8 mouse cellular contexts compared by ENCODE assay signal in genomic region chr7:139979011-139979719, GRCm38 (mm10). TPM values are rescaled to one million over a fixed set of nuclear protein-coding genes. Genes with fewer than 3 reads are reported as not detected.
A peak's percentile ranks its signal among the peaks of the same experiment; 100 is the strongest.
DNase-seq lines count a peak whose midpoint lies in the region; ATAC-seq lines count a peak whose summit lies in the region.

No protein-coding gene starts in this region.

- peaks cover 6% of the 10 kb centered on the region; the same call in 1 of the 2 replicates for H3K4me1 ChIP-seq in midbrain, embryonic 14.5 days (ENCODE audit: control insufficient read depth, insufficient read depth, low read length)

- H3K4me3 ChIP-seq in midbrain, embryonic 14.5 days (replicated peaks; ENCODE audit: low read depth, low read length) = peak overlapping the region; percentile 54

- H3K27ac ChIP-seq in midbrain, embryonic 14.5 days (replicated peaks; ENCODE audit: low read depth, low read length) = no peak overlapping the region

- H3K27me3 ChIP-seq in midbrain, embryonic 14.5 days (ENCODE audit: control insufficient read depth, insufficient read depth, low read length) = no peaks in the 10 kb centered on the region

- H3K9ac ChIP-seq in midbrain, embryonic 14.5 days (replicated peaks; ENCODE audit: low read length) = peak overlapping the region; percentile 67; the same call in 1 of the 2 replicates

- peak; percentile 19 for DNase-seq in cerebellum, adult 11-12 months
- DNase-seq in cerebellum, adult 11 months = no peak
- DNase-seq in right cerebral cortex, adult 2 months (ENCODE audit: low spot score in 2 of 2) = peak; percentile 23 to 29
- no peak for DNase-seq in right cerebral cortex, postnatal 36 days (ENCODE audit: low spot score in 2 of 2)
- peak; percentile 9 for DNase-seq in kidney, adult 8-10 months
- DNase-seq in midbrain, embryonic 14.5 days = no peak
- DNase-seq in frontal cortex, postnatal 14 days (ENCODE audit: low spot score in 2 of 2) = no peak
- DNase-seq in urinary bladder, postnatal 10 days (ENCODE audit: low spot score) = no peak

- no peaks in the 10 kb centered on the region for H3K9me3 ChIP-seq in midbrain, embryonic 14.5 days (ENCODE audit: control insufficient read depth, low read length)

- WGBS in midbrain, embryonic 14.5 days = 42% methylated on average over 13 of the region's 13 CpGs

- peak; percentile 65 for ATAC-seq in midbrain, embryonic 14.5 days (ENCODE audit: low FRiP score, low TSS enrichment)

- H3K4me2 ChIP-seq in midbrain, embryonic 14.5 days (ENCODE audit: low read length) = peak overlapping the region; percentile 84

- H3K36me3 ChIP-seq in midbrain, embryonic 14.5 days (ENCODE audit: control insufficient read depth, insufficient read depth, low read length) = no peaks in the 10 kb centered on the region

RNA-seq across cellular contexts. Expression of gene 6430531B16Rik, which starts 0.6 kb away (rescaled TPM):
- polyA plus RNA-seq in midbrain, embryonic 14.5 days (2014; fragmentation: Nextera tagmentation; extraction: Ambion mirVana) = 0.74 and 0.76 TPM in 2 replicates

RNA-seq across cellular contexts. Expression of gene Adam8, which starts 13.2 kb away (rescaled TPM):
- polyA plus RNA-seq in midbrain, embryonic 14.5 days (2014; fragmentation: Nextera tagmentation; extraction: Ambion mirVana) = 2.8 and 3.6 TPM in 2 replicates

RNA-seq across cellular contexts. Expression of gene Utf1, which starts 35.6 kb away (rescaled TPM):
- not detected in 2 replicates for polyA plus RNA-seq in midbrain, embryonic 14.5 days (2014; fragmentation: Nextera tagmentation; extraction: Ambion mirVana)

RNA-seq across cellular contexts. Expression of gene Zfp511, which starts 57.0 kb away (rescaled TPM):
- polyA plus RNA-seq in midbrain, embryonic 14.5 days (2014; fragmentation: Nextera tagmentation; extraction: Ambion mirVana) = 51.5 and 55.9 TPM in 2 replicates

RNA-seq across cellular contexts. Expression of gene Tubgcp2, which starts 57.3 kb away (rescaled TPM):
- polyA plus RNA-seq in midbrain, embryonic 14.5 days (2014; fragmentation: Nextera tagmentation; extraction: Ambion mirVana) = 58.6 and 64.7 TPM in 2 replicates

Comparison
In these comparisons a context has a peak if more than half of its experiments do, and no peak if none do; other contexts are left out.
1. DNase-seq: peak in cerebellum, adult 11-12 months (single experiment), right cerebral cortex, adult 2 months (2 of 2) and kidney, adult 8-10 months (2 of 2); none in cerebellum, adult 11 months (single experiment), right cerebral cortex, postnatal 36 days (0 of 2), midbrain, embryonic 14.5 days (single experiment), frontal cortex, postnatal 14 days (0 of 2) and urinary bladder, postnatal 10 days (single experiment).